11 mouse cellular contexts compared by ENCODE assay signal in genomic region chr6:120454627-120455077, GRCm38 (mm10). TPM values are rescaled to one million over a fixed set of nuclear protein-coding genes. Genes with fewer than 3 reads are reported as not detected.
DNase-seq lines count a peak whose midpoint lies in the region; ATAC-seq and TF ChIP-seq lines count a peak whose summit lies in the region.
"Had no signal": no experiment of that assay in that cellular context is flagged by ENCODE, and none has a peak within 500 bp of the region (broad histone marks: within the 10 kb centered on the region; RNA-seq: fewer than 3 reads in every experiment).

No protein-coding gene starts in this region.

- peak; percentile 87 for ATAC-seq in lung, postnatal 0 days
- ATAC-seq: Patski had no signal

- WGBS in lung, postnatal 0 days: 33% methylated on average over 11 of the region's 11 CpGs
- 34% methylated on average over 11 of the region's 11 CpGs for WGBS in lung, adult 2 months
- 9% methylated on average over 11 of the region's 11 CpGs for WGBS in liver, adult 2 months

- H3K4me3 ChIP-seq in lung, postnatal 0 days (ENCODE audit: low read depth, low read length): no peak overlapping the region
- H3K4me3 ChIP-seq in lung, adult 2 months (replicated peaks; ENCODE audit: extremely low read depth, low read depth, low read length): no peak overlapping the region
- H3K4me3 ChIP-seq in liver, adult 2 months (ENCODE audit: insufficient read depth, low read depth, low read length): no peak overlapping the region
- H3K4me3 ChIP-seq: forebrain, embryonic 10.5 days had no signal

- no peaks in the 10 kb centered on the region for H3K79me2 ChIP-seq in liver, adult 2 months (ENCODE audit: control insufficient read depth, insufficient read depth, low read length)

- no peaks in the 10 kb centered on the region for H3K4me1 ChIP-seq in lung, postnatal 0 days (ENCODE audit: insufficient read depth, low read depth, low read length)
- no peaks in the 10 kb centered on the region for H3K4me1 ChIP-seq in lung, adult 2 months (ENCODE audit: control insufficient read depth, insufficient read depth, low read length)
- peaks cover 8% of the 10 kb centered on the region for H3K4me1 ChIP-seq in liver, adult 2 months (ENCODE audit: control insufficient read depth, insufficient read depth, low read length)
- H3K4me1 ChIP-seq: forebrain, embryonic 10.5 days had no signal

- TF ChIP-seq EP300 in lung, postnatal 0 days (IDR thresholded peaks at IDR 0.05): peak; percentile 53; the same call in 1 of the 2 replicates

- H3K27me3 ChIP-seq in lung, postnatal 0 days (replicated peaks; ENCODE audit: insufficient read depth, low read length): no peaks in the 10 kb centered on the region
- no peaks in the 10 kb centered on the region for H3K27me3 ChIP-seq in liver, adult 2 months (ENCODE audit: control insufficient read depth, insufficient read depth, low read length)
- H3K27me3 ChIP-seq: Patski had no signal

- no peaks in the 10 kb centered on the region for H3K36me3 ChIP-seq in lung, postnatal 0 days (ENCODE audit: insufficient read depth, low read length)
- H3K36me3 ChIP-seq in liver, adult 2 months (ENCODE audit: control insufficient read depth, insufficient read depth, low read length): no peaks in the 10 kb centered on the region
- H3K36me3 ChIP-seq: forebrain, embryonic 10.5 days had no signal

- peak; percentile 82 for DNase-seq in lung, postnatal 0 days (ENCODE audit: low spot score)
- no peak for DNase-seq in lung, adult 2 months
- DNase-seq in fibroblast of lung, adult 2 months (ENCODE audit: low read depth): peak; percentile 84
- peak; percentile 98 for DNase-seq in liver, adult 2 months (ENCODE audit: extremely low read depth, low read depth, low spot score)
- peak; percentile 85 for DNase-seq in yolk sac, embryonic 10.5 days (ENCODE audit: low spot score)
- DNase-seq in embryo, embryonic 9.5 days (ENCODE audit: extremely low spot score): no peak
- no peak for DNase-seq in MN1 (ENCODE audit: low spot score)
- no peak for DNase-seq in ovary, adult 18-20 months (ENCODE audit: low spot score)

- no peaks in the 10 kb centered on the region for H3K9me3 ChIP-seq in lung, postnatal 0 days (ENCODE audit: low read length)
- H3K9me3 ChIP-seq: forebrain, embryonic 10.5 days had no signal

- TF ChIP-seq CTCF in lung, postnatal 0 days (IDR thresholded peaks at IDR 0.05): no peak
- TF ChIP-seq CTCF in lung, adult 2 months (IDR thresholded peaks at IDR 0.05; ENCODE audit: insufficient read depth, low read length): no peak
- TF ChIP-seq CTCF in liver, adult 2 months (IDR thresholded peaks at IDR 0.05; ENCODE audit: low read depth, low read length): no peak

- H3K4me2 ChIP-seq in lung, postnatal 0 days (replicated peaks; ENCODE audit: low read depth, low read length): no peak overlapping the region
- H3K4me2 ChIP-seq: heart, embryonic 11.5 days had no signal

- no peak for TF ChIP-seq POLR2A in lung, adult 2 months (IDR thresholded peaks at IDR 0.05; ENCODE audit: borderline replicate concordance, extremely low read depth, low read depth, low read length)
- TF ChIP-seq POLR2A in liver, adult 2 months (IDR thresholded peaks at IDR 0.05; ENCODE audit: extremely low read depth, insufficient read depth, low read length): no peak

- no peak overlapping the region for H3K27ac ChIP-seq in lung, postnatal 0 days (ENCODE audit: low read length)
- peak overlapping the region; percentile 92 for H3K27ac ChIP-seq in liver, adult 2 months (replicated peaks; ENCODE audit: insufficient read depth, low read depth, low read length)
- H3K27ac ChIP-seq: forebrain, embryonic 10.5 days had no signal

- H3K9ac ChIP-seq in lung, postnatal 0 days (replicated peaks; ENCODE audit: low read depth): no peak overlapping the region
- peak overlapping the region; percentile 57 for H3K9ac ChIP-seq in liver, adult 2 months (ENCODE audit: low read depth, low read length)

RNA-seq across cellular contexts. Expression of gene Il17ra, which starts 8.4 kb away (rescaled TPM):
- 9.5 and 10.5 TPM in 2 replicates for polyA plus RNA-seq in lung, postnatal 0 days (2015; fragmentation: Nextera tagmentation; extraction: Ambion mirVana)
- polyA plus RNA-seq in lung, adult 2 months (2012; rRNA removed): 26.4 and 36.4 TPM in 2 replicates
- total RNA-seq in liver, adult 2 months (2014; rRNA removed): 3.6 and 6.5 TPM in 2 replicates
- 13.2 and 20.7 TPM in 2 replicates for polyA plus RNA-seq in liver, adult 2 months (2012; rRNA removed)

RNA-seq across cellular contexts. Expression of gene Tmem121b, which starts 39.0 kb away (rescaled TPM):
- 0.52 and 0.58 TPM in 2 replicates for polyA plus RNA-seq in lung, postnatal 0 days (2015; fragmentation: Nextera tagmentation; extraction: Ambion mirVana)
- polyA plus RNA-seq in lung, adult 2 months (2012; rRNA removed): 2.3 and 2.8 TPM in 2 replicates
- total RNA-seq in liver, adult 2 months (2014; rRNA removed): under 0.01 TPM in 1 of 2 replicates, not detected in the other
- polyA plus RNA-seq in liver, adult 2 months (2012; rRNA removed): not detected in 2 replicates

Comparison
In these comparisons a context has a peak if more than half of its experiments do, and no peak if none do; other contexts are left out.
1. DNase-seq: peak in lung, postnatal 0 days (single experiment), fibroblast of lung, adult 2 months (single experiment), liver, adult 2 months (single experiment) and yolk sac, embryonic 10.5 days (single experiment); none in lung, adult 2 months (single experiment), embryo, embryonic 9.5 days (single experiment), MN1 (single experiment) and ovary, adult 18-20 months (single experiment).